Mouse (Mus musculus): Measurements from ENCODE around the gene Tmem151a. TPM values are rescaled to one million over a fixed set of nuclear protein-coding genes. Genes with fewer than 3 reads are reported as not detected.

Gene Tmem151a
- polyA plus RNA-seq, 1 experiment = 8.1 TPM

GRCm38 (mm10) chr19:5057876-5058775, 27.2 kb downstream of the Tmem151a start:
- H3K36me3 ChIP-seq (ENCODE audit: control insufficient read depth, insufficient read depth, low read length) = no peaks in the 10 kb centered on the region
- WGBS = 28% methylated on average over 16 of the region's 16 CpGs
- no peaks in the 10 kb centered on the region for H3K4me1 ChIP-seq (ENCODE audit: control insufficient read depth, insufficient read depth, insufficient read length, low read length)
- TF ChIP-seq CTCF (IDR thresholded peaks at IDR 0.05; ENCODE audit: extremely low read depth, insufficient read length, insufficient replicate concordance, low read depth, low read length) = no peak
- no peak for TF ChIP-seq POLR2A (IDR thresholded peaks at IDR 0.05; ENCODE audit: low read depth, low read length)
- no peak overlapping the region for H3K27ac ChIP-seq (ENCODE audit: insufficient read depth, low read depth, low read length)
- H3K27me3 ChIP-seq (ENCODE audit: control insufficient read depth, insufficient read depth, low read length) = no peaks in the 10 kb centered on the region
- H3K4me3 ChIP-seq (ENCODE audit: low read depth, low read length) = no peak overlapping the region

- Histone ChIP-seq H3K4me1 (ENCODE audit: control insufficient read depth, insufficient read depth, insufficient read length, low read length) (no peaks in the 10 kb centered on the region; the same call in 1 of the 2 replicates), H3K27ac (ENCODE audit: insufficient read depth, low read depth, low read length) (no peak overlapping the region), H3K27me3 (ENCODE audit: control insufficient read depth, insufficient read depth, low read length) (no peaks in the 10 kb centered on the region), H3K36me3 (ENCODE audit: control insufficient read depth, insufficient read depth, low read length) (no peaks in the 10 kb centered on the region), H3K4me3 (ENCODE audit: low read depth, low read length) (no peak overlapping the region)
- peak; percentile 72; the same call in 1 of the 2 replicates for TF ChIP-seq CTCF (IDR thresholded peaks at IDR 0.05; ENCODE audit: extremely low read depth, insufficient read length, insufficient replicate concordance, low read depth, low read length)
- no peak for TF ChIP-seq POLR2A (IDR thresholded peaks at IDR 0.05; ENCODE audit: low read depth, low read length)
- WGBS = 20% methylated on average over 6 of the region's 6 CpGs
These were observed 29.1 kb downstream of the Tmem151a start for GRCm38 (mm10) chr19:5056251-5056650.

GRCm38 (mm10) chr19:5053909-5054308, 31.4 kb downstream of the Tmem151a start:
- TF ChIP-seq CTCF (IDR thresholded peaks at IDR 0.05; ENCODE audit: extremely low read depth, insufficient read length, insufficient replicate concordance, low read depth, low read length) = peak; percentile 82
- no peak for TF ChIP-seq POLR2A (IDR thresholded peaks at IDR 0.05; ENCODE audit: low read depth, low read length)
- Histone ChIP-seq H3K4me1 (ENCODE audit: control insufficient read depth, insufficient read depth, insufficient read length, low read length) (peaks cover 5% of the 10 kb centered on the region), H3K4me3 (ENCODE audit: low read depth, low read length) (no peak overlapping the region), H3K27ac (ENCODE audit: insufficient read depth, low read depth, low read length) (no peak overlapping the region), H3K27me3 (ENCODE audit: control insufficient read depth, insufficient read depth, low read length) (no peaks in the 10 kb centered on the region), H3K36me3 (ENCODE audit: control insufficient read depth, insufficient read depth, low read length) (peaks cover 6% of the 10 kb centered on the region; the same call in 1 of the 2 replicates)
- WGBS = 33% methylated on average over 9 of the region's 9 CpGs

GRCm38 (mm10) chr19:5052853-5053252, 32.5 kb downstream of the Tmem151a start:
- 91% methylated on average over 17 of the region's 17 CpGs for WGBS
- no peak for TF ChIP-seq CTCF (IDR thresholded peaks at IDR 0.05; ENCODE audit: extremely low read depth, insufficient read length, insufficient replicate concordance, low read depth, low read length)
- TF ChIP-seq POLR2A (IDR thresholded peaks at IDR 0.05; ENCODE audit: low read depth, low read length) = no peak
- H3K27ac ChIP-seq (ENCODE audit: insufficient read depth, low read depth, low read length) = no peak overlapping the region
- H3K4me3 ChIP-seq (ENCODE audit: low read depth, low read length) = no peak overlapping the region
- H3K27me3 ChIP-seq (ENCODE audit: control insufficient read depth, insufficient read depth, low read length) = no peaks in the 10 kb centered on the region
- H3K4me1 ChIP-seq (ENCODE audit: control insufficient read depth, insufficient read depth, insufficient read length, low read length) = peaks cover 5% of the 10 kb centered on the region
- peaks cover 8% of the 10 kb centered on the region; the same call in 1 of the 2 replicates for H3K36me3 ChIP-seq (ENCODE audit: control insufficient read depth, insufficient read depth, low read length)

GRCm38 (mm10) chr19:5052166-5052822, 33.0 kb downstream of the Tmem151a start:
- peaks cover 5% of the 10 kb centered on the region for H3K4me1 ChIP-seq (ENCODE audit: control insufficient read depth, insufficient read depth, insufficient read length, low read length)
- TF ChIP-seq CTCF (IDR thresholded peaks at IDR 0.05; ENCODE audit: extremely low read depth, insufficient read length, insufficient replicate concordance, low read depth, low read length) (no peak), POLR2A (IDR thresholded peaks at IDR 0.05; ENCODE audit: low read depth, low read length) (no peak)
- H3K27me3 ChIP-seq (ENCODE audit: control insufficient read depth, insufficient read depth, low read length) = no peaks in the 10 kb centered on the region
- peaks cover 13% of the 10 kb centered on the region; the same call in 1 of the 2 replicates for H3K36me3 ChIP-seq (ENCODE audit: control insufficient read depth, insufficient read depth, low read length)
- WGBS = 78% methylated on average over 25 of the region's 25 CpGs
- H3K27ac ChIP-seq (ENCODE audit: insufficient read depth, low read depth, low read length) = no peak overlapping the region
- no peak overlapping the region for H3K4me3 ChIP-seq (ENCODE audit: low read depth, low read length)

- Histone ChIP-seq H3K27me3 (ENCODE audit: control insufficient read depth, insufficient read depth, low read length) (no peaks in the 10 kb centered on the region), H3K36me3 (ENCODE audit: control insufficient read depth, insufficient read depth, low read length) (peaks cover 20% of the 10 kb centered on the region), H3K4me3 (ENCODE audit: low read depth, low read length) (peak overlapping the region; percentile 65), H3K4me1 (ENCODE audit: control insufficient read depth, insufficient read depth, insufficient read length, low read length) (peaks cover 5% of the 10 kb centered on the region), H3K27ac (ENCODE audit: insufficient read depth, low read depth, low read length) (no peak overlapping the region)
- 96% methylated on average over 3 of the region's 3 CpGs for WGBS
- no peak for TF ChIP-seq POLR2A (IDR thresholded peaks at IDR 0.05; ENCODE audit: low read depth, low read length)
- no peak for TF ChIP-seq CTCF (IDR thresholded peaks at IDR 0.05; ENCODE audit: extremely low read depth, insufficient read length, insufficient replicate concordance, low read depth, low read length)
These were observed 33.8 kb downstream of the Tmem151a start for GRCm38 (mm10) chr19:5051515-5051914.

- TF ChIP-seq POLR2A (IDR thresholded peaks at IDR 0.05; ENCODE audit: low read depth, low read length) (no peak), CTCF (IDR thresholded peaks at IDR 0.05; ENCODE audit: extremely low read depth, insufficient read length, insufficient replicate concordance, low read depth, low read length) (no peak)
- no peaks in the 10 kb centered on the region for H3K27me3 ChIP-seq (ENCODE audit: control insufficient read depth, insufficient read depth, low read length)
- peak overlapping the region; percentile 65 for H3K4me3 ChIP-seq (ENCODE audit: low read depth, low read length)
- peaks cover 23% of the 10 kb centered on the region for H3K36me3 ChIP-seq (ENCODE audit: control insufficient read depth, insufficient read depth, low read length)
- 6% methylated on average over 17 of the region's 17 CpGs for WGBS
- H3K4me1 ChIP-seq (ENCODE audit: control insufficient read depth, insufficient read depth, insufficient read length, low read length) = peaks cover 5% of the 10 kb centered on the region
- peak overlapping the region; percentile 18; the same call in 1 of the 2 replicates for H3K27ac ChIP-seq (ENCODE audit: insufficient read depth, low read depth, low read length)
These were observed 34.3 kb downstream of the Tmem151a start for GRCm38 (mm10) chr19:5051031-5051430.

All from small intestine, adult 2 months (tissue).